Mouse (Mus musculus): ENCODE measurements around the gene Zfp316.

Gene Zfp316
- long read RNA-seq, experiment 1, full-length matches to known transcripts, result 3 of 3 reads
- long read RNA-seq, experiment 1, partial matches to known transcripts, result 0 of 3 reads
- long read RNA-seq, experiment 1, other reads (novel, unspliced or antisense), result 0 of 3 reads
- long read RNA-seq, experiment 2, full-length matches to known transcripts, result 1 of 1 reads
- long read RNA-seq, experiment 2, partial matches to known transcripts, result 0 of 1 reads
- long read RNA-seq, experiment 2, other reads (novel, unspliced or antisense), result 0 of 1 reads

GRCm38 (mm10) chr5:143269363-143270150 lies at the start of gene Zfp316:
Gene Zfp316 (minus strand): TSS chr5:143270022.
- intact Hi-C loops (cut with DNase I), result no loop called here

GRCm38 (mm10) chr5:143317288-143317610 lies 47.4 kb upstream of the Zfp316 start:
- intact Hi-C loops (cut with DNase I), result no loop called here

GRCm38 (mm10) chr5:143316605-143317287 lies 46.9 kb upstream of the Zfp316 start:
- intact Hi-C loops (cut with DNase I), result no loop called here

- intact Hi-C loops (cut with DNase I), result no loop called here
Measured at GRCm38 (mm10) chr5:143315514-143315888, 45.7 kb upstream of the Zfp316 start.

GRCm38 (mm10) chr5:143314730-143315513 lies 45.1 kb upstream of the Zfp316 start, which contains the start of gene E130309D02Rik:
Gene E130309D02Rik (minus strand): TSS chr5:143315360.
- intact Hi-C loops (cut with DNase I), result no loop called here

- intact Hi-C loops (cut with DNase I), result no loop called here
Measured at GRCm38 (mm10) chr5:143314183-143314729, 44.4 kb upstream of the Zfp316 start.

GRCm38 (mm10) chr5:143311886-143312285 lies 42.1 kb upstream of the Zfp316 start:
- intact Hi-C loops (cut with DNase I), result no loop called here

GRCm38 (mm10) chr5:143309916-143310315 lies 40.1 kb upstream of the Zfp316 start:
- intact Hi-C loops (cut with DNase I), result no loop called here

GRCm38 (mm10) chr5:143308825-143309224 lies 39.0 kb upstream of the Zfp316 start:
- intact Hi-C loops (cut with DNase I), result no loop called here

GRCm38 (mm10) chr5:143304251-143304650 lies 34.4 kb upstream of the Zfp316 start:
- intact Hi-C loops (cut with DNase I), result no loop called here

GRCm38 (mm10) chr5:143301296-143301695 lies 31.5 kb upstream of the Zfp316 start:
- intact Hi-C loops (cut with DNase I), result no loop called here

GRCm38 (mm10) chr5:143299686-143300085 lies 29.9 kb upstream of the Zfp316 start:
- intact Hi-C loops (cut with DNase I), result no loop called here

GRCm38 (mm10) chr5:143298391-143298790 lies 28.6 kb upstream of the Zfp316 start:
- intact Hi-C loops (cut with DNase I), result no loop called here

- intact Hi-C loops (cut with DNase I), result no loop called here
Measured at GRCm38 (mm10) chr5:143297986-143298385, 28.2 kb upstream of the Zfp316 start.

GRCm38 (mm10) chr5:143295330-143295729 lies 25.5 kb upstream of the Zfp316 start:
- intact Hi-C loops (cut with DNase I), result no loop called here

- intact Hi-C loops (cut with DNase I), result no loop called here
Measured at GRCm38 (mm10) chr5:143294862-143295261, 25.0 kb upstream of the Zfp316 start.

- intact Hi-C loops (cut with DNase I), result no loop called here
Measured at GRCm38 (mm10) chr5:143293404-143293803, 23.6 kb upstream of the Zfp316 start, which contains the start of gene Zfp853. Gene Zfp853 (minus strand): TSS chr5:143293623.

- intact Hi-C loops (cut with DNase I), result no loop called here
Measured at GRCm38 (mm10) chr5:143292879-143293278, 23.1 kb upstream of the Zfp316 start.

- intact Hi-C loops (cut with DNase I), result no loop called here
Measured at GRCm38 (mm10) chr5:143289299-143289698, 19.5 kb upstream of the Zfp316 start.

- intact Hi-C loops (cut with DNase I), result no loop called here
Measured at GRCm38 (mm10) chr5:143288378-143288911, 18.6 kb upstream of the Zfp316 start.
